Mouse (Mus musculus) ES-Bruce4 (cell line): ENCODE data around the gene Mybph. TPM values are rescaled to one million over a fixed set of nuclear protein-coding genes. Genes with fewer than 3 reads are reported as not detected.

Experiments
- H3K27ac ChIP-seq: 2 replicates; pipeline ENCODE4 v1.5.1; 2012; ENCODE audit warnings: low read length, inconsistent platforms; ENCODE audit not compliant: insufficient read depth
- H3K27me3 ChIP-seq: 2 replicates; pipeline ENCODE4 v1.6.1; 2012; ENCODE audit warnings: mild to moderate bottlenecking, low read length, inconsistent platforms; ENCODE audit not compliant: control insufficient read depth, poor library complexity, insufficient read depth, severe bottlenecking
- H3K36me3 ChIP-seq: 2 replicates; pipeline ENCODE4 v1.6.1; 2012; ENCODE audit warnings: inconsistent platforms, mild to moderate bottlenecking, low read length, moderate library complexity; ENCODE audit not compliant: control insufficient read depth, poor library complexity, insufficient read depth, severe bottlenecking
- H3K4me1 ChIP-seq: one replicate; pipeline ENCODE4 v1.8.1; 2011; ENCODE audit warnings: low read length; ENCODE audit not compliant: control insufficient read depth, insufficient read depth
- H3K4me3 ChIP-seq: 2 replicates; pipeline ENCODE4 v1.5.1; 2011; ENCODE audit warnings: low read depth, mild to moderate bottlenecking, low read length
- H3K9ac ChIP-seq: 2 replicates; pipeline ENCODE4 v1.6.1; 2012; ENCODE audit warnings: low read depth, mild to moderate bottlenecking, inconsistent platforms; ENCODE audit not compliant: poor library complexity, severe bottlenecking
- H3K9me3 ChIP-seq: replicated peaks from 2 replicates; pipeline ENCODE4 v1.6.1; 2012; ENCODE audit warnings: mild to moderate bottlenecking, low read length, inconsistent platforms; ENCODE audit not compliant: control insufficient read depth, poor library complexity, insufficient read depth, severe bottlenecking
- CTCF ChIP-seq: IDR thresholded peaks from one replicate; pipeline ENCODE4 v1.8.1; 2011; ENCODE audit warnings: low read depth, low read length
- EP300 ChIP-seq: IDR thresholded peaks from 2 replicates; pipeline ENCODE4 v1.6.1; 2011; ENCODE audit warnings: low read depth, low read length; ENCODE audit not compliant: insufficient read depth
- POLR2A ChIP-seq: IDR thresholded peaks from one replicate; pipeline ENCODE4 v1.8.1; 2011; ENCODE audit warnings: low read length; ENCODE audit not compliant: insufficient read depth
- polyA plus RNA-seq: library from polyadenylated mRNA; stranded (reverse); fragments of >200 nt; gene quantifications from 2 replicates; pipeline ENCODE4 v1.2.4, GENCODE M21; 2011; ENCODE audit warnings: low read depth; ENCODE audit not compliant: missing spikeins, insufficient read depth, insufficient read length

The Mybph gene
- polyA plus RNA-seq: not detected in 2 replicates

DNA sequence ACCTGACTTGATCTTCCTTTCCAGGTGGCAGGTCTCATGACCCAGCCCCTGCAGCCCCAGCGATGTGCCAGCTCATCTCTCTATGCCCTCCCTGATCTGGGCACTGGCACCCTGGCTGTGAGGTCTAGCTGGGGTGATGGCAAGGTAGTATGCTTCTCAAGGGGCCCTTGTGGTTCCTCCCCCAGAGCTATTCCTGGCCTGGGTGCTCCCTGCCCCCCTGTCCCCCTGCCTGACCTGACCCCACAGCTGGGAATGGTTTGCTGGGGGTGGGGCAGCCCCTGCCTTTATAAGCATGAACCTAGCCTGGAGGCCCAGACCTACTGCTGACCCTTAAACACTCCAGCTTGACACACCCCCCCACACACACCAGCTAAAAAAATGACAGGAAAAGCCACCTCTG lies at the start of gene Mybph:
TSS of gene Mybph (plus strand) at position 323 of the 400 bp plus-strand sequence.
- H3K9me3 ChIP-seq: no peaks in the 10 kb centered on the region
- H3K9ac ChIP-seq: no peak within 1 kb of the TSS
- no peak for TF ChIP-seq POLR2A
- TF ChIP-seq CTCF: no peak
- no peak for TF ChIP-seq EP300
- H3K4me1 ChIP-seq: peaks cover 19% of the 10 kb centered on the region
- H3K4me3 ChIP-seq: no peak within 1 kb of the TSS
- no peaks in the 10 kb centered on the region for H3K27me3 ChIP-seq
- no peaks in the 10 kb centered on the region for H3K36me3 ChIP-seq
- H3K27ac ChIP-seq: no peak within 1 kb of the TSS

DNA sequence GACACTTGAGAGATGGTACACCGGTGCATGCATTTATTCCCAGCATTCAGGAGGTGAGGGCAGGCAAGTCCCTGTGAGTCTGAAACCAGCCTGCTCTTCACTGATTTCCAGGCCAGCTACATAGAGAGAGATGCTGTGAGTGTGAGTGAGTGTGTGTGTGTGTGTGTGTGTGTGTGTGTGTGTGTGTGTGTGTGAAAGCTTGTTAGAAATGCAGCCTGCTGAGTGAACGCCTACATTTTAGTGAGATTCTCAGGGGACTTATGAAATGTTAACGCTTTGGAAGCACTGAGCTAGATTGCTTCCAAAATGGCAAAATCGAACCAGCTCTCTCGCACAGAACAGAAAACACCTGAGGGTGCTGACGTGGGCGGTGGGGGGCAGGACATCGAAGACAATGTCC lies 47.2 kb upstream of the Mybph start:
- Histone ChIP-seq H3K36me3 (no peaks in the 10 kb centered on the region), H3K4me1 (no peaks in the 10 kb centered on the region), H3K27me3 (no peaks in the 10 kb centered on the region), H3K4me3 (no peak overlapping the region), H3K9ac (no peak overlapping the region), H3K27ac (no peak overlapping the region), H3K9me3 (no peaks in the 10 kb centered on the region)
- no peak for TF ChIP-seq CTCF
- TF ChIP-seq POLR2A: no peak
- TF ChIP-seq EP300: no peak

DNA sequence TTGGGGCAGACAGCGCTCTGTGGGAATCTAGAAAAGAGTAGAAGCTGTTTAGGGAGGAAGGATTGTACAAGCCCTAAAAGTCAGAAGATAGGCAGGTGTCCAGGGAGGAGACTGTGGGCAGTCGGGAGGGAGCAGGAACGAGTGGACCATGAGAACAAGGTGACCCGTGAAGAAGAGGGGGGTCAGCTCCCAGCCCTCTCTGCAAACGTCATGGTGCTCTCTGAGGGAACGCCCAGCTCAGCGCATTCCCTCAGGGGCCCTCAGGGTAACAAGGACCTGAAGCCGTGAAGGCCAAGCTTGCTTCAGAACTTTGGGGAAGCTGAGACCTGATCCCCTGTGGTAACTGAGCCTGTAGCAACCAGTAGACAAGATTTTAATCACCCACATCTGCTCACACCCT lies 43.2 kb upstream of the Mybph start:
- no peak overlapping the region for H3K4me3 ChIP-seq
- H3K27ac ChIP-seq: no peak overlapping the region
- H3K9me3 ChIP-seq: no peaks in the 10 kb centered on the region
- no peak for TF ChIP-seq CTCF
- no peak for TF ChIP-seq EP300
- no peaks in the 10 kb centered on the region for H3K27me3 ChIP-seq
- H3K9ac ChIP-seq: no peak overlapping the region
- H3K4me1 ChIP-seq: no peaks in the 10 kb centered on the region
- no peaks in the 10 kb centered on the region for H3K36me3 ChIP-seq

DNA sequence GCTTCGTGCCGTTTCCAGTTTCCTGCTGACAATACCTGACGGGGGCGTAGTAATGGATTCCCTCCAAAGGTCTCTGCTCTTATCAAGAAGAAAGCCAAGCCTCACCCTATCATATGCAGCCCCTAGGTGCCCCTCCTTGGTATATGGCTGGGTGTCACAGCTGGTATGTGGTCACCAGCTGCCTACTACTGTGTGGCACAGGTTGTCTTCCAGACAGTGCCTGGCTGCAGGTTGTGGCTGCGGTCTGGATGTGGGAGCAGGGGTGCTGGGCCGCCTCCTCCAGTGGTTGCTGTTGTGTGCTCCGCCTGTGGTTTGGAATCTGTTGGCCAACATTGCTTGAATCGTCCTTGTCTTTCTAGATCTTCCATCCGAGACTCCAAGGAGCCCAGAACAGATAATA lies 42.5 kb upstream of the Mybph start:
- TF ChIP-seq CTCF: no peak
- TF ChIP-seq EP300: no peak
- TF ChIP-seq POLR2A: no peak
- Histone ChIP-seq H3K9me3 (no peaks in the 10 kb centered on the region), H3K4me1 (no peaks in the 10 kb centered on the region), H3K27ac (no peak overlapping the region), H3K9ac (no peak overlapping the region), H3K36me3 (no peaks in the 10 kb centered on the region), H3K4me3 (no peak overlapping the region), H3K27me3 (no peaks in the 10 kb centered on the region)

DNA sequence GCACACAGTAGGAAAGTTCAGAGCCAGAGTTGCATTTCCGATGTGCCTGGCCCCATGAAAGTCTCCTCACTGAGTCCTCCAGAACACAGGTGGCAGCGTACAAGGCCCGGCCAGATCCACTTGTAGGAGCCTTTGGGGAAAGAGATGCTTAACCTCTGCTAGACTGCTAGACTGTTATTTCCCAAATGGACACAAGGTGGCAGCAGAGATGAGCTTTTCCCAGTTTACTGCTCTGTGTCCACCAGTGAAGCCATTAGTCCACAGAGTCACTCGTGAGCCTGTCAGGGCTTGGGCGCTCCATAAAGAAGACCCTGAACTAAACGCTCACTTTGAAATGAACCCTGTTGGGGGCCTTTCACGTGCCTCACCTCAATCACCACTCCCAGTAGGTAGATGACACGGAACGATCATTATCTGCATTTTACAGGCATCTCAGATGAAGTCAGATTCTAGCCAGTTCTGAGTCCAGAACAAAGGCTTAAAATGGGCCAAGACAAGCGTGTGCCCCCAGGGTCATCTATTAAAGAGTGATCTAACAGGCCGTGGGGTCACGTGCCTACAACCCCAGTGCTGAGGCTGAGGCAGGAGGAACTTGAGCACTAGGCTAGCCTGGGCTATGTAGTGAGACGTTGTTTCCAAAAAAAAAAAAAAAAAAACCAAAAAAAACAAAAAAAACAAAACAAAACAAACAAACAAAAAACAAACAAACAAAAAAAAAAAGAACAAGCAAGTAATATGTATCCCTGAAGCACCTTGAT lies 41.4 kb upstream of the Mybph start:
- Histone ChIP-seq H3K4me3 (no peak overlapping the region), H3K4me1 (no peaks in the 10 kb centered on the region), H3K36me3 (no peaks in the 10 kb centered on the region), H3K27me3 (no peaks in the 10 kb centered on the region), H3K9ac (no peak overlapping the region), H3K9me3 (no peaks in the 10 kb centered on the region), H3K27ac (no peak overlapping the region)
- TF ChIP-seq POLR2A (no peak), CTCF (peak; percentile 61)

DNA sequence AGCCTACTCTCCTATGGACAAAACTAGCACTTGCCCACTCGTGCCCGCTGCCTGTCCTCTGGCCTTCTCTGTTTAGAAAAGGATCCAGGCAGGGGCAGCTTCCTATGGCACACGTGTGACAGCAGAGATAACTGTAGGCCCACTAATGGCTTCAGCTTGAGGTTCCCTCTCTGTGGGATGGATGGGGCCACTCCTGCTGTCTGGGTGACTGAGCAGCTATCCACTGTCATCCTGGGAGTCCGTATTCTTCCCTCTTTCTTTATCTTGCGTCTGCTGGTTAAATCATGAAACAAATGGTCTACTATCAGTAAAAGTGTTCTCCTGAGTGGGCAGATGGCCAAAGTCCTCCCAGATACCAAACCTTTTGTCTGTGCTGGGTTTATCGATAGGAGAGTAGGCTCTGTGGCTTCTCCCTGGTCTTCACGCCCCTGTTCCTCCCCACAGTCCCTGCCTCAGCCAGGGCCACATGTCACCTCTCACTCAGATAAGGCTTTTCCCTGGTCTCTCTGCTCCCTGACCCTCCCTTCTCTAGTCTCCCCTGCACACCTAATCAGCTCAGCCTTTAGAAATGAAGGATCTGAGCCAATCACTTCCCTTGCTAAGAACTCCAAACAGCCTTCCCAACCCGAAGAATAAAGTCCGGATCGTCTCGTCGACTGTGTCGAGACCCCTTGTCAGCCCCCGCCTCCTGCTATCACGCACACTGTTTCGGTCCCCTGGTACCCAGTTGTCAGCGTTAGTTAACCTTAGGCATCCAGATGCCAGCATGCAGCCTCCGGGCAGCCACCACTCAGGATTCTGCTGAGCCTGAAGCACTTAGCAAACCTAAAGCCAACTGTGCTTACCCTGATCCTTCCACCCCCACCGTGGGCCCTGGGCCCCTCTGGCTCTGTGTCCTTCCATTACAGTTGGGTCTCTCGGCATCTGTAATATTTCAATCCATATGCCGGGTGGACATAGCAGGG lies 40.3 kb upstream of the Mybph start:
- Histone ChIP-seq H3K4me1 (no peaks in the 10 kb centered on the region), H3K27ac (no peak overlapping the region), H3K9me3 (no peaks in the 10 kb centered on the region), H3K4me3 (no peak overlapping the region), H3K27me3 (no peaks in the 10 kb centered on the region), H3K9ac (no peak overlapping the region), H3K36me3 (no peaks in the 10 kb centered on the region)
- TF ChIP-seq POLR2A: no peak
- no peak for TF ChIP-seq EP300
- no peak for TF ChIP-seq CTCF
